Mouse (Mus musculus): ENCODE results near the gene St8sia6. TPM values are rescaled to one million over a fixed set of nuclear protein-coding genes. Genes with fewer than 3 reads are reported as not detected.

Gene St8sia6
- polyA plus RNA-seq, 1 experiment = 0.56 TPM

DNA sequence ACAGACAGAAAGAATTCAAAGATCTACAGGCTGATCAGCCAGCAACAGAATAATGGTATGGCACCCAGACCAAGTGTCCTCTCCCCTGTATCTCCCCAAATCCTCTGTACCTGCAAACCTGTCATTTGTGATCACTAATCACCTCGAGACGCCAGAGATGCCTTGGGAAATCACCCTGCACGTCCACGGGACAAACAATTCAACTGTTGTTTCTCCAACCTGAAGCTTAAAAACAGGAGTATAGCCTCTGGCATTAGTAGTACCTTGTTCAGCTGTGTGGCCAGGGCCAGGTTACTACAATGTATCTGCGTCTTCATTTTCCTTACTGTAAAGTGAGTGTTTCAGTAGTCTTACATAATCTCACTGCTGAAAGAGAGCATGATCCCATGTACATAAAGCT lies 25.3 kb downstream of the St8sia6 start:
- Histone ChIP-seq H3K4me3 (ENCODE audit: insufficient read depth, low read length) (no peak overlapping the region), H3K27ac (ENCODE audit: insufficient read depth, low read depth, low read length) (no peak overlapping the region), H3K4me1 (ENCODE audit: control insufficient read depth, insufficient read depth, low read length) (no peaks in the 10 kb centered on the region)
- TF ChIP-seq POLR2A (IDR thresholded peaks at IDR 0.05; ENCODE audit: borderline replicate concordance, low read depth, low read length) = no peak
- no peak for TF ChIP-seq CTCF (IDR thresholded peaks at IDR 0.05; ENCODE audit: low read depth, low read length)

DNA sequence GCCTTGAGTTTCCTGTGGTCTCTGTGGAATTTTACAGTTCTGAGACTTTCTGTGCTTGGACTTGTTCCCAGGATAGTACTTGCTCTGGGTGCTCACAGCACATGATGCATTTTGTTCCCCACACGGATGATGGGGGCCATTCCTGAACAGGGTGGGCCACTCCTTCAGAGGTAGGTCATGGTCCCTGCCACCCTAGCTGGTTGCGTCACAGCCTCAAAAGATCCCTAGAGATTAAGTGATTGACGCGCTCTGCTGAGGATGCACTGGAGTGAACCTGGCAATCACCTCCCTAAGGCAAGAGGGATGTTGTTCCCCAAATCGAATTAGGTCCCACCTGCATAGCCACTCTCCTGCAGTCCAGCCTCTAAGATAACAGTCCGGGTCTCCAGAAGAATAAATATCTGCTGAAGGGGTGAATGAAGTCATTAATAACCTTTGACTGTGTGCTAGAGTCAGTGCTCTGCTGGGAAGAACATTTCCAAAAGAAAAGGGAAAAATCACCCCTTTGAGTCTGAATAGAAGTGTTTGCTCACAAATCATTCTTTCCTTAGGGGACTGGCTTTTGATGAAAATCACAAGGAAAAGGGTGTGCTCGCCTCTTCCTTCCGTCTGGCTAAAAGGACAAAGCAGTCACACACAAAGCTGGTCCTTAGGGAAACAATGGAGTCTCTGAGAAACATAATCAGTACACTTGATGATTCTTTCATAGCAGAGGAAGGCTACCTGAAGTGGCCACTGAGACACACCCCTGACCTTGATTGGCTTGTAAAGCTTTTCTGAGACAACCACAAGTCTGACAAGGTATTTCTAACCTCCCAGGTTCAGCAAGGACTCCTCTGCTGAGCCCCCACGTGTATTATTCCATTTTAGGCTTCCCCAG lies 26.1 kb downstream of the St8sia6 start:
- Histone ChIP-seq H3K27ac (ENCODE audit: insufficient read depth, low read depth, low read length) (no peak overlapping the region), H3K4me1 (ENCODE audit: control insufficient read depth, insufficient read depth, low read length) (no peaks in the 10 kb centered on the region), H3K4me3 (ENCODE audit: insufficient read depth, low read length) (no peak overlapping the region)
- TF ChIP-seq POLR2A (IDR thresholded peaks at IDR 0.05; ENCODE audit: borderline replicate concordance, low read depth, low read length) (no peak), CTCF (IDR thresholded peaks at IDR 0.05; ENCODE audit: low read depth, low read length) (no peak)

DNA sequence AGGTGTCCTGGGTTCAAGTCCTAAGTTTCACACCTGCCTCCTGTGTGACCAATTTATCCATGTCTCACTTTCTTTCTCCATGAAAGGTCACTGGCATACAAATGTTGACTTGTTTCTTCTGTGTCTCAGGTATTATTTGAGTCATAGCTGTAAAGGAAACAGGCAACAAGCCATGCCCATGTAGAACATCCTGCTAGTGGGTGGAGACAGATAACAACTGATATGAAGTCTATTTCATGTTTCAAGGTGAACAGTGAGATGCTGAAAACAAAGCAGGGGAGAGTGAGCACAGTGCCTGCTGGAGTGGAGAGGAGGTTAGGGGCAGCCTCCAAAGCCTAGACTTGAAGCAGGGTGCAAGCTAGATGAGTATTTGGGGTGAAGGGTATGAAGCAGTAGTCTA lies 33.5 kb downstream of the St8sia6 start:
- Histone ChIP-seq H3K27ac (ENCODE audit: insufficient read depth, low read depth, low read length) (no peak overlapping the region), H3K4me3 (ENCODE audit: insufficient read depth, low read length) (no peak overlapping the region), H3K4me1 (ENCODE audit: control insufficient read depth, insufficient read depth, low read length) (no peaks in the 10 kb centered on the region)
- TF ChIP-seq POLR2A (IDR thresholded peaks at IDR 0.05; ENCODE audit: borderline replicate concordance, low read depth, low read length) (no peak), CTCF (IDR thresholded peaks at IDR 0.05; ENCODE audit: low read depth, low read length) (no peak)

DNA sequence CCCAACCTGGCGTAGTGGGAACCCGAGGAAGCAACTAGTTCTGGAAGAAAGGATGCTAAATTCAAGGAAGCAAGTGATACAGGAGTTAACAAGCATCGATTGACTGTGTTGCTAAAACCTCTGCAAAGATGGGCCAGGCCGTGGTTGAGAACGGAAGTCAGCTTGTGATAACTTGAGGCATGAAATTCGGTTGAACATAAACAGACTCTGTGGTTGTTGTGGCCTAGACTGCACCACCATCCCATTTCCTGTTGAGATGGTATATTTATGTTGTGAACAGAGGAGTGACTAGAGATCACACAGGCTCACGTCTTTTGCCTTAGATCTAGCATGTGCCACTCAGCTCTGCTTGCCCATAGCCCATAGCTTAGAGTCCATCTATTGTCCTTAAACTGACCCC lies 36.5 kb downstream of the St8sia6 start:
- no peak overlapping the region for H3K27ac ChIP-seq (ENCODE audit: insufficient read depth, low read depth, low read length)
- H3K4me3 ChIP-seq (ENCODE audit: insufficient read depth, low read length) = no peak overlapping the region
- TF ChIP-seq POLR2A (IDR thresholded peaks at IDR 0.05; ENCODE audit: borderline replicate concordance, low read depth, low read length) = no peak
- no peak for TF ChIP-seq CTCF (IDR thresholded peaks at IDR 0.05; ENCODE audit: low read depth, low read length)
- H3K4me1 ChIP-seq (ENCODE audit: control insufficient read depth, insufficient read depth, low read length) = no peaks in the 10 kb centered on the region

DNA sequence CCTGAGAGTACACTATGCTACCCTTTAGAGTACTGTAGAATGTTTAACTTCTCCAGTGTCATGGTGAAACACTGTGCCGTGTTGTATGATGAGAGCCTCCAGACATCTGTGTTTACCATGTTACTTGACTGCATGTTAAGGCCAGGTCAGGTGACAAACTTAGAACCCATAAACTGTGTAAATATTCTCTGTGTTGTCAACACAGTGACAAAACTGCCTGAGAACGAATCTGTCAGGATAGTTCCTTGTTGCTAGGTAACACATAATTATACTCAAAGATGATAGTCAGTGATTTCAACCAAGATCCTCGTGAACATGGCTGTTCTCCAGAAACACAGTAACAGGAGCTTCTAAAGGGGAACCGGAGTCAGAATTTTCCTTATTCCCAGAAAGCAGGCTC lies 38.1 kb downstream of the St8sia6 start:
- no peak for TF ChIP-seq POLR2A (IDR thresholded peaks at IDR 0.05; ENCODE audit: borderline replicate concordance, low read depth, low read length)
- TF ChIP-seq CTCF (IDR thresholded peaks at IDR 0.05; ENCODE audit: low read depth, low read length) = no peak
- H3K4me1 ChIP-seq (ENCODE audit: control insufficient read depth, insufficient read depth, low read length) = no peaks in the 10 kb centered on the region
- H3K27ac ChIP-seq (ENCODE audit: insufficient read depth, low read depth, low read length) = no peak overlapping the region
- no peak overlapping the region for H3K4me3 ChIP-seq (ENCODE audit: insufficient read depth, low read length)

DNA sequence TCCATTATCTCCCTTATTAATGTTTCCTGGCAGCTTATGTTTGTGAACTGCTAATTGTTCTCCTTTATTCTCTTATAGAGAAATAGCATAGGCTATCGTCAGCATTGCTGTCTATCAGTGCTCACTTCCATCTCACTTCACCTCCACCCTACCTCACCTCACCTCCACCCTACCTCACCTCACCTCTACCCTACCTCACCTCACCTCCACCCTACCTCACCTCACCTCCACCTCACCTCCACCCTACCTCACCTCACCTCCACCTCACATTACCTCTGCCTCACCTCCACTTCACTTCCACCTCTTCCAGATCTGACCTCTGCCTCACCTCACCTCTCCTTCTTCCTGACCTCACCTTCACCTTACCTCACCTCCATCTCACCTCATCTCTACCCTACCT lies 42.2 kb downstream of the St8sia6 start:
- Histone ChIP-seq H3K4me1 (ENCODE audit: control insufficient read depth, insufficient read depth, low read length) (no peaks in the 10 kb centered on the region), H3K27ac (ENCODE audit: insufficient read depth, low read depth, low read length) (no peak overlapping the region), H3K4me3 (ENCODE audit: insufficient read depth, low read length) (no peak overlapping the region)
- TF ChIP-seq POLR2A (IDR thresholded peaks at IDR 0.05; ENCODE audit: borderline replicate concordance, low read depth, low read length) (no peak), CTCF (IDR thresholded peaks at IDR 0.05; ENCODE audit: low read depth, low read length) (no peak)

DNA sequence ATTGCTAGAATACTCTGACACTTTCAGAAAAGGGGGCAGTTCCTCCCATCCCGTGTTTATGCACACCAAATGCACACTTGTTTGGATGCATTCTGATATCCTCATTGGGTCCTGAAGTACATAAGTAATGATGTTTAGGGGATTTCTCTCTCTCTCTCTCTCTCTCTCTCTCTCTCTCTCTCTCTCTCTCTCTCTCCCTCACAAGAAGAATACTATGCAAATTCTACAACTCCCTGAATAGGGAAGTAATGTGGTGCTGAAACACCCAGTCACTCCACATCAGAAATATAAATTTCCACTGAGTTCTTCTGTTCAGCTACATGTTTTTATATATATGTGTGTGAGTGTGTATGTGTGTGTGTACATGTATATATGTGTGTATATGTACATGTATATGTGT lies 43.1 kb downstream of the St8sia6 start:
- no peak overlapping the region for H3K4me3 ChIP-seq (ENCODE audit: insufficient read depth, low read length)
- H3K27ac ChIP-seq (ENCODE audit: insufficient read depth, low read depth, low read length) = no peak overlapping the region
- TF ChIP-seq CTCF (IDR thresholded peaks at IDR 0.05; ENCODE audit: low read depth, low read length) = no peak
- no peak for TF ChIP-seq POLR2A (IDR thresholded peaks at IDR 0.05; ENCODE audit: borderline replicate concordance, low read depth, low read length)
- no peaks in the 10 kb centered on the region for H3K4me1 ChIP-seq (ENCODE audit: control insufficient read depth, insufficient read depth, low read length)

DNA sequence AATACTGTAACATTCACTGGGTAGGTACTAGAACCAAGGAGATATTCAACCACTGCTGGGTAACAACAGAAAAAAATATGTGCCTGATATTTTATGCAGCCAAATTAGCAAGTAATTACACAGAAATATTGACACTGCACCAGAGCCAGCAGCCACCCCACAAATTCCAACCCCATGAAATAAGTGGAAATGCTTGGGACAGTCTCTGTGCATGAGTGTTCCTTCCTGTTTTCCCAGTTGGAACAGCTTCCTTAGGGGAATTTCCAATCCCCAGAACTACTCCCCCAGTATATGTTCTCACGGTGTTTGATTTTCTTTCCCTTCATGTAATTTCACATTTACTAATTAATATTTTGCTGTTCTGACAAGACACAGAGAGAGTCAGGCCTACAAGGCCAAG lies 43.8 kb downstream of the St8sia6 start:
- Histone ChIP-seq H3K27ac (ENCODE audit: insufficient read depth, low read depth, low read length) (no peak overlapping the region), H3K4me3 (ENCODE audit: insufficient read depth, low read length) (no peak overlapping the region), H3K4me1 (ENCODE audit: control insufficient read depth, insufficient read depth, low read length) (no peaks in the 10 kb centered on the region)
- no peak for TF ChIP-seq POLR2A (IDR thresholded peaks at IDR 0.05; ENCODE audit: borderline replicate concordance, low read depth, low read length)
- no peak for TF ChIP-seq CTCF (IDR thresholded peaks at IDR 0.05; ENCODE audit: low read depth, low read length)

DNA sequence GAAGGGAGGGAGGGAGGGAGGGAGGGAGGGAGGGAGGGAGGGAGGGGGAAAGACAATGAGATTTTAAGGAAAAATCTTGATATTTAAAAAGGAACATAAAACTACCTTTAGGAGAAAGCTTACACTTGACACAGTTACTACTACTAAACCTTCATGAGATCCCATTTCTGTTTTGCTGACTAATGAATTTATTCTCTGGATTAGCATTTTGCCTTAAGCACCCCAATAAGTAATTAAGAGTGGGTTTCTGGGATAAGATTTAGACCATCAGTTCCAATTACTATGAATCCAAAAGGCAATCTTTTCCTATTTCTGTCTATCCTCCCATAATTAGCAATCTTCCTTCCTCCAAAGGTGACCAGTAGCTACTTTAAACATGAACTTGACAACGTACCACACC lies 44.7 kb downstream of the St8sia6 start:
- H3K4me1 ChIP-seq (ENCODE audit: control insufficient read depth, insufficient read depth, low read length) = no peaks in the 10 kb centered on the region
- H3K27ac ChIP-seq (ENCODE audit: insufficient read depth, low read depth, low read length) = no peak overlapping the region
- no peak overlapping the region for H3K4me3 ChIP-seq (ENCODE audit: insufficient read depth, low read length)
- TF ChIP-seq CTCF (IDR thresholded peaks at IDR 0.05; ENCODE audit: low read depth, low read length) = no peak
- TF ChIP-seq POLR2A (IDR thresholded peaks at IDR 0.05; ENCODE audit: borderline replicate concordance, low read depth, low read length) = no peak

DNA sequence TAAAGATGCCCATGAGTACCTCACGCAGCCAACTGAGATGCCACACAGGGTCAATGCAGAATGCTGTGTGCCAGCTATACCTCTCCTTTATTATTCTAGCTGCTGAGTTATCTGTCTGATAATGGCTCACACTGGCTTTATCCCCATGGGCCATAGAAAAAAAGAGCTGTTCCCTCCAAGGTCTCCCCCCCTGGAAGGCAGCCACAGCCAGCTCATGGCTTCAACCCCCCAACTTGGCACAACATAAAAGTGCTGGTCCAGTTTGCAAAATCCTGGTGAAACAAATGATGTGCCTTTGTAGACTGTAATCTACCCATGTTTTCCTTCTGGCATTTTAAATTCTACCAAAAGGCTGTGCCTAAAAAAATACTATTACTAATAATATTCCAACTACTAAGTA lies 46.3 kb downstream of the St8sia6 start:
- no peak for TF ChIP-seq POLR2A (IDR thresholded peaks at IDR 0.05; ENCODE audit: borderline replicate concordance, low read depth, low read length)
- TF ChIP-seq CTCF (IDR thresholded peaks at IDR 0.05; ENCODE audit: low read depth, low read length) = no peak
- no peaks in the 10 kb centered on the region for H3K4me1 ChIP-seq (ENCODE audit: control insufficient read depth, insufficient read depth, low read length)
- no peak overlapping the region for H3K4me3 ChIP-seq (ENCODE audit: insufficient read depth, low read length)
- H3K27ac ChIP-seq (ENCODE audit: insufficient read depth, low read depth, low read length) = no peak overlapping the region

Measured in bone marrow macrophage, adult 2 months (primary cell).